Mouse (Mus musculus) liver, embryonic 16.5 days (tissue): ENCODE measurements around the gene Glrp1. TPM values are rescaled to one million over a fixed set of nuclear protein-coding genes. Genes with fewer than 3 reads are reported as not detected.

Source experiments
- ATAC-seq: fragments of 200-750 bp; cut with Nextera tagmentation; 2 replicates; pipeline ENCODE4 v1.8.0; 2017; ENCODE audit warnings: low read depth, mild to moderate bottlenecking, moderate number of reproducible peaks, moderate library complexity
- H3K27ac ChIP-seq: fragments of 300-500 bp; sonication (generic); 2 replicates; pipeline ENCODE4 v1.5.1; 2014; ENCODE audit warnings: mild to moderate bottlenecking, low read length
- H3K27me3 ChIP-seq: fragments of 300-500 bp; sonication (generic); 2 replicates; pipeline ENCODE4 v1.6.1; 2014; ENCODE audit warnings: low read depth, low read length, mixed read lengths; ENCODE audit not compliant: control insufficient read depth, insufficient read depth
- H3K36me3 ChIP-seq: fragments of 300-500 bp; sonication (generic); 2 replicates; pipeline ENCODE4 v1.6.1; 2014; ENCODE audit warnings: mild to moderate bottlenecking; ENCODE audit not compliant: control insufficient read depth, insufficient read depth
- H3K4me1 ChIP-seq: fragments of 300-500 bp; sonication (generic); 2 replicates; pipeline ENCODE4 v1.6.1; 2014; ENCODE audit warnings: low read depth, low read length, mixed read lengths; ENCODE audit not compliant: control insufficient read depth
- H3K4me2 ChIP-seq: fragments of 300-500 bp; sonication (generic); 2 replicates; pipeline ENCODE4 v1.6.1; 2014; ENCODE audit warnings: low read depth, low read length, mixed read lengths
- H3K4me3 ChIP-seq: fragments of 300-500 bp; sonication (generic); 2 replicates; pipeline ENCODE4 v1.5.1; 2014; ENCODE audit warnings: low read depth, mild to moderate bottlenecking, low read length
- H3K9ac ChIP-seq: fragments of 300-500 bp; sonication (generic); 2 replicates; pipeline ENCODE4 v1.6.1; 2014; ENCODE audit warnings: low read depth, low read length
- H3K9me3 ChIP-seq: fragments of 300-500 bp; sonication (generic); replicated peaks from 2 replicates; pipeline ENCODE4 v1.6.1; 2016; ENCODE audit warnings: low read length; ENCODE audit not compliant: control insufficient read depth
- WGBS: fragments of 180-500 bp; shearing (Covaris S2); extraction: QIAGEN DNeasy Blood & Tissue Kit; methylation state at CpG from one replicate; pipeline ENCODE4 v1.1.7; 2014; ENCODE audit not compliant: insufficient replicate concordance; 5-methylcytosine and 5-hydroxymethylcytosine counted together
- polyA plus RNA-seq: library from polyadenylated mRNA; unstranded; fragments of >200 nt; fragmentation: Nextera tagmentation; extraction: Ambion mirVana; gene quantifications from 2 replicates; pipeline ENCODE4 v1.2.1, GENCODE M21; 2015

Gene Glrp1
- polyA plus RNA-seq, 1 experiment from 2014 or later, result 0.11 TPM

- peak overlapping the region; percentile 29; the same call in 1 of the 2 replicates for H3K27ac ChIP-seq
- H3K4me2 ChIP-seq, result no peak overlapping the region
- no peak overlapping the region for H3K9ac ChIP-seq
- no peak for ATAC-seq
- no peak overlapping the region for H3K4me3 ChIP-seq
- no peaks in the 10 kb centered on the region for H3K9me3 ChIP-seq
- H3K27me3 ChIP-seq, result no peaks in the 10 kb centered on the region
- peaks cover 55% of the 10 kb centered on the region for H3K4me1 ChIP-seq
- no peaks in the 10 kb centered on the region for H3K36me3 ChIP-seq
- 30% methylated on average over 4 of the region's 4 CpGs for WGBS
Observed at GRCm38 (mm10) chr1:88488957-88489356, 20.9 kb downstream of the Glrp1 start.

- peak overlapping the region; percentile 23 for H3K27ac ChIP-seq
- no peak overlapping the region for H3K4me3 ChIP-seq
- no peak for ATAC-seq
- H3K4me1 ChIP-seq, result peaks cover 57% of the 10 kb centered on the region
- no peaks in the 10 kb centered on the region for H3K27me3 ChIP-seq
- no peaks in the 10 kb centered on the region for H3K9me3 ChIP-seq
- WGBS, result 65% methylated on average over 4 of the region's 4 CpGs
- H3K36me3 ChIP-seq, result no peaks in the 10 kb centered on the region
- H3K4me2 ChIP-seq, result no peak overlapping the region
- H3K9ac ChIP-seq, result no peak overlapping the region
Observed at GRCm38 (mm10) chr1:88486336-88486735, 23.5 kb downstream of the Glrp1 start.

GRCm38 (mm10) chr1:88484059-88484458 is 25.8 kb downstream of the Glrp1 start:
- H3K27me3 ChIP-seq, result no peaks in the 10 kb centered on the region
- no peaks in the 10 kb centered on the region for H3K9me3 ChIP-seq
- no peak for ATAC-seq
- no peak overlapping the region for H3K9ac ChIP-seq
- 63% methylated on average over 4 of the region's 4 CpGs for WGBS
- H3K4me1 ChIP-seq, result peaks cover 47% of the 10 kb centered on the region
- no peaks in the 10 kb centered on the region for H3K36me3 ChIP-seq
- peak overlapping the region; percentile 88; the same call in 1 of the 2 replicates for H3K27ac ChIP-seq
- H3K4me3 ChIP-seq, result no peak overlapping the region
- no peak overlapping the region for H3K4me2 ChIP-seq

GRCm38 (mm10) chr1:88482142-88483099 is 27.4 kb downstream of the Glrp1 start:
- WGBS, result 19% methylated on average over 17 of the region's 17 CpGs
- H3K9ac ChIP-seq, result peak overlapping the region; percentile 19; the same call in 1 of the 2 replicates
- peaks cover 36% of the 10 kb centered on the region for H3K4me1 ChIP-seq
- no peaks in the 10 kb centered on the region for H3K9me3 ChIP-seq
- peak overlapping the region; percentile 88 for H3K27ac ChIP-seq
- peak overlapping the region; percentile 46 for H3K4me2 ChIP-seq
- no peak overlapping the region; the same call in none of the 2 replicates for H3K4me3 ChIP-seq
- H3K27me3 ChIP-seq, result no peaks in the 10 kb centered on the region
- no peaks in the 10 kb centered on the region for H3K36me3 ChIP-seq
- ATAC-seq, result peak; percentile 90

- Histone ChIP-seq H3K9me3 (no peaks in the 10 kb centered on the region), H3K36me3 (no peaks in the 10 kb centered on the region), H3K4me3 (no peak overlapping the region), H3K4me2 (no peak overlapping the region), H3K27me3 (no peaks in the 10 kb centered on the region), H3K9ac (no peak overlapping the region), H3K27ac (no peak overlapping the region), H3K4me1 (peaks cover 43% of the 10 kb centered on the region)
- WGBS, result 82% methylated on average over 8 of the region's 8 CpGs
- no peak for ATAC-seq
Observed at GRCm38 (mm10) chr1:88480594-88480993, 29.3 kb downstream of the Glrp1 start.

- no peak for ATAC-seq
- Histone ChIP-seq H3K27ac (no peak overlapping the region), H3K9me3 (no peaks in the 10 kb centered on the region), H3K4me1 (peaks cover 41% of the 10 kb centered on the region), H3K36me3 (no peaks in the 10 kb centered on the region), H3K27me3 (no peaks in the 10 kb centered on the region), H3K4me2 (no peak overlapping the region), H3K9ac (no peak overlapping the region), H3K4me3 (no peak overlapping the region)
- WGBS, result 78% methylated on average over 2 of the region's 2 CpGs
Observed at GRCm38 (mm10) chr1:88478205-88478604, 31.7 kb downstream of the Glrp1 start.

DNA sequence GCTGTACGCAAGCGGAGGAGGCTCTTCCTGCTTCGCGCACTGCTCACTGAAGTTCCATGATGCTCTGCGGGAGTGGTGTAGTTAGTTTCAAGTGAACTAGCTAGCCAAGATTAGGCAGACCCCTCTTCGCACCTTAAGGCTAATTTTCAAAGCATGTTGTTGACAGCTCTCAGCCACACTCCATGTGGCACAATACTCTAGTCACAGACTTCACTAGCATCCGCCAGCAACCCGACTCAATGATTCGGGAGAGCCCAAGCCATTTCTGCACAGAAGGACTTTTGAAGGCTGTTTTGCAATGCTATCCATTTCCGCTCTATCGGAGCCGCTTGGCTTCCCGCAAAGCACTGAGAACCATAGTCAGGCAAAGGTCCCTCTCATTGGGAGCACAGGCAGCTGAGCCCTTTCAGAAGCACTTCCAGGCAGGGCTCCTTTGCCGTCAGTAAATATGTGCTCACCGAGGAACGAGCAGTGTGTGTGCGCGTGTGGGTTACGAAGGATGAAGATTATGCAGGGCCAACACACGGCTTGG is 33.2 kb downstream of the Glrp1 start:
- H3K4me2 ChIP-seq, result no peak overlapping the region
- no peak overlapping the region for H3K9ac ChIP-seq
- no peaks in the 10 kb centered on the region for H3K27me3 ChIP-seq
- no peak for ATAC-seq
- no peak overlapping the region for H3K27ac ChIP-seq
- no peaks in the 10 kb centered on the region for H3K36me3 ChIP-seq
- WGBS, result 89% methylated on average over 20 of the region's 20 CpGs
- no peak overlapping the region for H3K4me3 ChIP-seq
- H3K4me1 ChIP-seq, result peaks cover 25% of the 10 kb centered on the region
- no peaks in the 10 kb centered on the region for H3K9me3 ChIP-seq

- Histone ChIP-seq H3K4me2 (no peak overlapping the region), H3K27me3 (no peaks in the 10 kb centered on the region), H3K27ac (no peak overlapping the region), H3K36me3 (no peaks in the 10 kb centered on the region), H3K4me1 (peaks cover 14% of the 10 kb centered on the region), H3K9ac (peak overlapping the region; percentile 17; the same call in 1 of the 2 replicates), H3K4me3 (no peak overlapping the region), H3K9me3 (no peaks in the 10 kb centered on the region)
- no peak for ATAC-seq
- 4% methylated on average over 8 of the region's 8 CpGs for WGBS
Observed at GRCm38 (mm10) chr1:88475502-88475953, 34.3 kb downstream of the Glrp1 start.

DNA sequence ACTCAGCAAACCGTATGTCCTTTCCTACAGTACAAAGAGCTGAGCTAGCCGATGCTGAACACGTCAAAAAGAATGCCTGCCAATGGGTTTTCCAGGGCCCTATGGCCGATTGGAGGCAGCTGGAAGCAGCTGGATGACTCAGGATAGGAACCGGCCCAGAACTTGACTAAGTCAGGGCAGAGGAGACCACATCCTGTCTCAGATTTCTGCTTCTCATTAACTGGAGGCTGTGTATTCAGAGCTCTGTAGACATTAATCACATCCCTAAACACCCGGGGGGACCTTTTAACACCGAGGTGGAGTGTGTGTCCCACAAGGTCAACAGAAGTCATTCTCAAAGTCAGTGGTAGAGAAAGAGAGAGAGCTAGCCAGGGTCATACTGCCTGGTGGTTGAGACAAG is 35.3 kb downstream of the Glrp1 start:
- WGBS, result 26% methylated on average over 7 of the region's 7 CpGs
- Histone ChIP-seq H3K9me3 (no peaks in the 10 kb centered on the region), H3K27me3 (no peaks in the 10 kb centered on the region), H3K4me3 (no peak overlapping the region), H3K36me3 (no peaks in the 10 kb centered on the region), H3K4me2 (no peak overlapping the region), H3K9ac (no peak overlapping the region), H3K27ac (no peak overlapping the region), H3K4me1 (peaks cover 14% of the 10 kb centered on the region)
- ATAC-seq, result no peak
